Mouse (Mus musculus) hematopoietic multipotent progenitor cell, adult 10-12 weeks (in vitro differentiated cells): ENCODE results near the gene Gstt1. TPM values are rescaled to one million over a fixed set of nuclear protein-coding genes. Genes with fewer than 3 reads are reported as not detected.

Experiments
- polyA plus RNA-seq: library from polyadenylated mRNA; stranded (reverse); fragments of >175 nt; gene quantifications from 2 replicates; pipeline ENCODE4 v1.2.3, GENCODE M21; 2012; ENCODE audit warnings: low replicate concordance

Gstt1 gene
- polyA plus RNA-seq, result 0.63 and 2.4 TPM in 2 replicates

DNA sequence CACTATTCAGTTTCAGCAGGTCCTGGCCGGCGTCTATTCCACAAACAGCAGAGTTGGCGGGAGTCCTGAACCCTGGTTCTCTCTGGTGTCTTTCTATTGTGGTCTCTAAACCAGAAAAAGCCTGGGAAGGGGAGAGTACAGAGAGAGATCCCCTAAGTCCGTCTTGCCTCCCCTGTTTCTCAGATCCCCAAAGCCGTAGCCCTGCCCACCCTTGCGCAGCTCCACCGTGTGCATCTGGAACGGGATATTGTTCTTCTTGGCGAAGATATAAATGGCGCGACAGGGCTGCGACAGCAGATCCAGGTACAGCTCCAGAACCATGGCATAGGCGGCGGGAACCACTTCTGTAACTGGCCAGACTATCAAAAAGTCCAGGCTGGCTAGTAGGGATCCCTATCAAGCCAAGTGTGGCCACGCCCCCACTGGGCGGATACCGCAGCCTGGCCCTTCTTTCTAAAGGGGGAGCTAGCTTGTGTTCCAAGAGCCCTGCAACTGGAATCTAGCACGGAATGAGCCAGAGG is at the start of gene Gstt1:
Gstt1 (minus strand) TSS at position 409 of the 521 bp plus-strand sequence.

DNA sequence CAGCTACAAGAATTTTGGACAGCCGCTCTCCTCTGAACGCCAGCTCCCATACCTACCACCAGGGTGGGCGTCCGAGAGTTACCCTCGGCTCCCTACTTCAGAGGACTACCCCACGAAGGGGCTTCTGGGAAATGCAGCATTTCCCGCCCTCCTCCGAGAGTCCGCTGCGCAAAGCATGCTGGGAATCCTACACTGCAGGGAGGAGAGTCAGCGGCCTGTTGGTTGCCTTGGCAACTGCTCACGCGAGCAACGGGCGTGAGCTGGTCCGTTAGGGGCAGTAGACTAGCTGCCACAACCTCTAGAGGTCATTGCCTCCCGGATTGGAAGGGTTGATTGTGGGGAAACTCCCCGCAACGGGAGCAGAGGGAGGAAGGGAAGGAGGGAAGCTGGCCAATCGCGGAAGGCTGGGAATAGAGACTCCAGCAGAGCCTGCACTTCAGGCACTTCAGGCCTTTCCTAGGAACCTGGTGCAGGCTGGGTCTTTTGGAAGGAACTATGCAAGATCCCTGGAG is 38.9 kb upstream of the Gstt1 start, which contains the start of gene Gstt2:
Gstt2 (minus strand) TSS at position 177 of the 512 bp plus-strand sequence.

DNA sequence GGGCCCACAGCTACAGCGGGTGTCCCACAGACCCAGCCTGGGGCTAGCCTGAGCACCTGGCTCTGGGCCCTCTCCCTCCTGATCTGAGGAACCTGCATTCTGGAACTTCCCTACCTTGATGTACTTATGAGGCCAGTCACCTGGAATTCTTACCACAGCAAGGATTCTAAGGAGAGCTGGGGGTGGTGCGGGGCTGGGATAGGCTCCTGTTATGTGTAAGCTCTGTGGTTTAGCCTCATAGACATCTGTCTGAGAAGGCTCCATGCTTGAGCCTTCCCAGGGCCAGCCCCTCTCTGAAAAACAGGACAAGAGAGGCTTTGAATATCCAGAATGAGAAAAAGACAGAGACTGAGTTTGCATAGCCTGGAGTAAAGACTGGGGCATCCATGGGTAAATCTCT is 24.1 kb upstream of the Gstt1 start, which contains the start of gene Gstt4:
Gstt4 (minus strand) TSS at position 101 of the 400 bp plus-strand sequence.

DNA sequence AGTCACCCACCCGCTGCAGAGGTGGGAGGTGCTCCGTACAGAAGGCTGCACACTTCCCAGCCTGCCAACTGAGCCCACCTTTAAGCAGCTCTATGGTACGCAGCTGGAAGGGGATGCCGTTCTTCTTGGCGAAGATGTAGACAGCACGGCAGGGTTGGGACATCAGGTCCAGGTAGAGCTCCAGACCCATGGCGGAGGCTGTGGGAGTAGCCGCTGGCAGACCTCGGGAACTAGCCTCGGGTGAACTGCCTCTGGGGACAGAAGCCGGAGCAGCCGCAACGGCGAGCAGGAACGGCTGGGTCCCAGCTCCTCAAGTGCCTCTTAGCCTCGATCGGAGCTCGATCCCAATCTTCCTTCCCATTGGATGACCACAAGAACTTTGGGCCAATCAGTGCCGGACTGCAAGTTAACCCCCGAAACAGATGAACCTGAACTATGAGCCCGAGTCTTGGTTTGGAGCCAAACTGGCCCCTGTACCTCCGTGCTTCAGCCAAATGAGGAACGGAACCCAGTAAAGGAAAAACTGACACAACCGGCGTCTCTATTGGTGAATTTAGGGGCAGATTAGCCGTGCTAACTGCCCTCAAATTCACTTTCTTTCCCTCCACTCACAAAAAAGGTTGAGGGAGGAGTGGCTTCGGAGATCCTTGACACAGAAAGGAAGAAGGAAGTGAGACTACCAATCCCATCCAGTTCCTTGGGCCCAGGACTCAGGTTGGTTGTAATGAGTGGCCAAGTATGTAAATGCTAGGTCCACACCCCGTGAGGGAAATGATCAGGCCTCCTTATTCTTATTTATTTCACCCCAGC is 17.4 kb downstream of the Gstt1 start, which contains the start of the genes Gm20441 and Gstt3:
Gm20441 (minus strand) TSS at position 186 of the 810 bp plus-strand sequence.
Gstt3 (minus strand) TSS at position 646 of the 810 bp plus-strand sequence.

DNA sequence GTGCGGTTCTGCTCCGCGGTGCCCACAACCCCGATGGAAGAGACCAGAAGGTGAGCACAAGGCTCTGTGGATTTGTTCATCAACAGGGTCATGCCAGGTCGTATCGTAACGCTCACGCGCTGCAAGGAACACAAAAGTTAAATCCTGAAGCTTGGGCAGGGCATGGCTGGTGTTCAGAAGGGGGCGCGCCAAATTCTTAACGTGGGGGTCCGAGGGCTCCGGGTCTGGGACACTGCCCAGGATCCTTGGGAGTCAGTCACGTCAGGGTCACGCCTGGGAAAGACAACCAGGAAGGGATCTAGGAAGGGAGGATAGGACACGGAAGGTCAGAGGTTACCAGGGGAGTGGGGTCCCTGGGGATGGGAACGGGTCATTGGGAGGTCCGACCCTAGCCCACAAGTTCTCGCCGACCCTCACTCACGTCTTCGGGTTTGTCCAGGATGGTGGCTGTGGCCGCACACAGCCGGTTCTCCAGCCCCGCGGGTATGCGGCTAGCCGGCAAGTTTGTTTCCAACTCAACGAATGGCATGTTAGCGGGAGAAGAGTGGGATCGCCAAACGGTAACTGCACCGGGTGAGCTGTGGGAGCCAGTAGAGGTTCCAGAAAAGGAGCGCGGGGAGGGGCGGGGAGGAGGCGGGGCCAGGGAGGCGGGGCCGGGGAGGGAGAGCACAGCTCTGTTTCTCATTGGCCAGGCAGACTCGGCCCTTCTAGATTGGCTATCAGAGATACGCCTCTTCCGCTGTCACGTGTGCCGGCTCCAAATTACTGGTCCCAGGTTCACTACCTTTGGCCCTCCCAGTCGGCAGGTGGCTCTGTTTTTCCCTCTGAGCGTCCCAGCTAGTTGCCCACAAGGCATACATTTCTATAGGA is 25.4 kb downstream of the Gstt1 start, which contains the start of gene Ddt:
Ddt (minus strand) TSS at position 620 of the 870 bp plus-strand sequence.

DNA sequence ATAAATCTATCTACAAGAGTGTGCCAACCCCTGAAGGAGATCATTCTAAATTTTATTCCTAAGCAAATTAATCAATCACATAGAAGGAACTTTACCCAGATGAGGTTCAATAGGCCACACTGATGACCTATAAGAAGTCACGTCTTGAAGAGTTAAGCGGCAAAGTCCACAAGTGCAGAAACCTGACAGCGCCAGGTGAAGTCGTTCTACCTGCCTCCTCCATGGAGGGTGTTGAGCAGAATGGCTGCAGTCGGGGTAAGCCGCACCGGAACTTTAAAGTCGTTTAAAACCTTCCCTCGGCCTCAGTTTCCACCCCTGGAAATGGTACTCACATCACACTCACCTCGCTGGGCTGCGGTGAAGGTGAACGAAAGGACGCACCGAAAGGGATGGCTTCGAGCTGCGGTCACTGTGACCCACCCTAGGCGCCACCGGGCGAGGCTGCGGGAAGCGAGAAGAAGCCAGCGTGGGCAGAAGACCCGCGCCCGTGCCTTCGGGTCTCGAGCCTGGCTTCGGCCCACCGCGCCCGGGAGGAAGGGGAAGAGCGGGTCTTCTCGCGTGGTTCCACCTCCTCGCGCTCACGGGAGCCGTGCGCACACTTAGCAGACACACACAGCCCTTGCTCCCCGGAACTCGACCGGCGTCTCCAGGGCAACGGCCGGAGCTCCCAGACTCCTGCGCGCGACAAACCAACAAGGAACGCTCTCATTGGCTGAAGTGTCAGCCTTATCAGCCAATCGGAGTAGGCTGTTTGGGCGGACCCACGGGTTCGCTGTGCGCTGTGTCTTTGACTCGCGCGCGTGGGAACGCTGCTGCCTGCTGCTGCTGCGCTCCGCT is 34.5 kb downstream of the Gstt1 start, which contains the start of gene Cabin1:
Cabin1 (minus strand) TSS at position 660 of the 837 bp plus-strand sequence.

Other genes starting within 250 kb of the Gstt1 start
- gene Lrrc75b, start 238.3 kb downstream of the Gstt1 start, polyA plus RNA-seq, result 1.7 and 3.1 TPM in 2 replicates
- gene Ggt1, start 237.0 kb downstream of the Gstt1 start, polyA plus RNA-seq, result 0.73 and 4.3 TPM in 2 replicates
- 15.6 and 34.5 TPM in 2 replicates for gene Ggt5, start 209.2 kb downstream of the Gstt1 start, polyA plus RNA-seq
- 1.9 and 4.0 TPM in 2 replicates for gene Susd2, start 154.6 kb downstream of the Gstt1 start, polyA plus RNA-seq
- 98.3 and 104 TPM in 2 replicates for gene Cabin1, start 34.2 kb downstream of the Gstt1 start, polyA plus RNA-seq
- 15.5 and 82.1 TPM in 2 replicates for gene Ddt, start 25.2 kb downstream of the Gstt1 start, polyA plus RNA-seq
- not detected in 2 replicates for gene Gm20441, start 17.6 kb downstream of the Gstt1 start, polyA plus RNA-seq
- 1.3 and 1.8 TPM in 2 replicates for gene Gstt3, start 17.2 kb downstream of the Gstt1 start, polyA plus RNA-seq
- gene Gstt4, start 24.0 kb upstream of the Gstt1 start, polyA plus RNA-seq, result not detected in 2 replicates
- gene Gstt2, start 38.8 kb upstream of the Gstt1 start, polyA plus RNA-seq, result 11.9 and 17.2 TPM in 2 replicates
- gene Mif, start 61.7 kb upstream of the Gstt1 start, polyA plus RNA-seq, result 301 and 511 TPM in 2 replicates
- gene Derl3, start 94.8 kb upstream of the Gstt1 start, polyA plus RNA-seq, result 204 and 543 TPM in 2 replicates
- gene Smarcb1, start 123.0 kb upstream of the Gstt1 start, polyA plus RNA-seq, result 154 and 351 TPM in 2 replicates
- gene Chchd10, start 134.5 kb upstream of the Gstt1 start, polyA plus RNA-seq, result 254 and 472 TPM in 2 replicates
- gene Mmp11, start 137.9 kb upstream of the Gstt1 start, polyA plus RNA-seq, result 3.1 and 4.1 TPM in 2 replicates
- gene Gm867, start 142.1 kb upstream of the Gstt1 start, polyA plus RNA-seq, result 2.0 TPM in 1 of 2 replicates, not detected in the other
- gene Vpreb3, start 144.5 kb upstream of the Gstt1 start, polyA plus RNA-seq, result 12.9 and 13.7 TPM in 2 replicates
- 0.08 and 0.16 TPM in 2 replicates for gene Gm5134, start 155.9 kb upstream of the Gstt1 start, polyA plus RNA-seq
- gene Zfp280b, start 234.1 kb upstream of the Gstt1 start, polyA plus RNA-seq, result 4.6 and 9.2 TPM in 2 replicates